Mouse (Mus musculus) embryo, embryonic 10.5 days (tissue): ENCODE results near the gene Pnma5.
"Not testable (repeated sequence)": the region's sequence is repeated elsewhere in the genome, so short reads cannot be mapped to it uniquely, and the experiment has no call there.

Source experiments
- DNase-seq: peaks from one replicate; pipeline ENCODE4 v3.0.0-alpha.2; 2015; ENCODE audit warnings: low spot score

Gene Pnma5

DNA sequence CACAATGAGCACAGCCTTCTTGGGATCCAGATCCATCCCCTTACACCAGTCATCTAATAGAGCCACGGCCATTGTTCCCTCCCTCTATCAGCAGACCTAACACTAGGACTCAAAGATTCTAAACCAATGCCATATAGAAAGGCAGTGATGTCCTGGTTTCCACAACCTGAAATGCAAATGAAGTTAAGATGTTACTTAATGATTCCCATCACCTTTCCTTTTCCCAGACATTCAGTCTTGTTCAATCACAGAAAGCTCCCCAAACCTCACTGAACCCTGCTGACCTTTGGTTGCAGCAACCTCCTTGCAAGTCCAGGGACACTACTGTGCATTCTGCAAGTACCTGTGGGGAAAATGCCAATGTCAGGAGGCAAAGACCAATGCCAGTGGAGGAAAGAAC, at the start of gene Pnma5:
Pnma5 (minus strand) TSS at position 101 of the 400 bp plus-strand sequence.
- no peak for DNase-seq

DNA sequence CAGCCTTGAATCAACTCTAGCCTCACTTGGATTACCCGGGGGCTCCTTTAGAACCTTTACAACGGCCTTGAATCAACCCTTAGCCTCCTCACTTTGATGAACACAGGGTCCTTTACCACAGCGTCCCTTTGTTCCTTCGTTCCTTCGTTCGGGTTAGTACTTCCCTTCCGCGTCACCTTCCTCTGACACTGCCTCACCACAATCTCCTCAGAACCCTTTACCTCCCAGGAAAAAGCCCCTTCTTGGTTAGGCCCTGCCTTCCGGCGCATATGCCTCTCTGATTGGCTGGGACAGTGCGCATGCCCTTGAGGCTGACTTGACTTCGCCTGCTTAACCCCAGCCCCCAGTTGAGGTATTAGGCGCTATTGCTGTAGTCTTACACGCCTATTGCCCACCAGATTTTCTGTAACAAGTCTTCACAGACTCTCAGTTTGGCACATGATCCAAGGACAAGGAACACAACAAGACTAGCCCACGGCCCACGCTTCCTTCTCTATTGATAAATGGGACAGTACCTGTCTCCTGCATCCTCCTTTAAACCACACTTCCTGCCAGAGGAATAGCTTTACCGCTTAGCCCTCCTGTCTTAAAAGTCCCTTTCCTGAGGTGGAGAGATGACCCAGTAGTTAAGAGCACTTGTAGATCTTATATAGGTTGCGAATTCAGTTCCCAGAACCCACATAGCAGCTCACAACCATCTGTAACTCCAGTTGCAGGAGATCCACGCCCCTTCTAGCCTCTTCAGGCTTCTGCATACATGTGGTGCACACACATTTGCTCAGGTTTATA, 45.6 kb upstream of the Pnma5 start, which contains the start of gene Xlr4a:
Xlr4a (minus strand) TSS at position 212 of the 789 bp plus-strand sequence.
- not testable (repeated sequence) for DNase-seq

DNA sequence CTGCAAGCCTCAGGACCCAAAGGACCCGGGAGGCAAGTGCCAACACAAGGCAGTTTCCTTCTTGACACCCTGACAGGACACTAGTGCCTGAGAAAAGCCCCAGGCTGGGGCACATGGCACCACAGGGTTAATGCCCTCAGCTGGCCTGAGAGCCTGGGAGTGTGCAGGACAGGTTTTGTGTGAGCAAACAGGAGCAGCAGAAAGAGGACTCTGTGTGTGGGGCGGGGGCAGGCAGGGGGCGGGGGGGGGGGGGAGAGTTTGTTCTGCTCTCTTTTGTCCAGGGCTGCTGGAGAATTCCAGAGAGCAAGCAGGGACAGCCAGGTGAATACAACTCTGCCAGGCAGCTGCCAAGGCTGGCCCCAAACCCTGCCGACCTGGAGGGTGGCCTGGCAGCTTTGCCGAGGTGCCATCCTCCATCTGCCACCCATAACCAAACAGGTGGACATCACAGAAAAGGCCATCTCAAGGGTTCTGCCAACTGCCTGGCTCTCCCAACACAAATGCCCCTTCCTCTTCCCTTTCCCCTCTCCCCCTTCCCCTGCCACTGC, 29.9 kb upstream of the Pnma5 start:
- DNase-seq, result not testable (repeated sequence)

DNA sequence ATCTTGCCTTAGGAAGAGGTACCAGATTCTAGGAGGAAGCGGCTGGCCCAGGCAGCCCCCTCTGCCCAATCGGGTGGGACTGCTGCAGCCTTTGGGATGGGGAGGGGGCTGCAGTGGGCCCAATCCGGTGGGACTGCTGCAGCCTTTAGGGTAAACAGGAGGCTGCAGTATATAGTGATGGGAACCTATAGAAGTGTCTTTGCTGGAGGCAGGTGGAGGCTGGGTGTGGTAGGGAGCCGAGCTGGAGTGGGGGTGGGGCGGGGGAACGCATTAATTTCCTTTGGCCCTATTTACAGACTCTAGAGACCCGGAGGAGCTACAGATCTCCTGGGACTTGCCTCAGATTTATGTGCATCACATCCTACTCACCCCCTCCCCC, 27.5 kb upstream of the Pnma5 start, which contains the start of gene Pnma3:
Pnma3 (plus strand) TSS at position 373 of the 379 bp plus-strand sequence.
- DNase-seq, result no peak

DNA sequence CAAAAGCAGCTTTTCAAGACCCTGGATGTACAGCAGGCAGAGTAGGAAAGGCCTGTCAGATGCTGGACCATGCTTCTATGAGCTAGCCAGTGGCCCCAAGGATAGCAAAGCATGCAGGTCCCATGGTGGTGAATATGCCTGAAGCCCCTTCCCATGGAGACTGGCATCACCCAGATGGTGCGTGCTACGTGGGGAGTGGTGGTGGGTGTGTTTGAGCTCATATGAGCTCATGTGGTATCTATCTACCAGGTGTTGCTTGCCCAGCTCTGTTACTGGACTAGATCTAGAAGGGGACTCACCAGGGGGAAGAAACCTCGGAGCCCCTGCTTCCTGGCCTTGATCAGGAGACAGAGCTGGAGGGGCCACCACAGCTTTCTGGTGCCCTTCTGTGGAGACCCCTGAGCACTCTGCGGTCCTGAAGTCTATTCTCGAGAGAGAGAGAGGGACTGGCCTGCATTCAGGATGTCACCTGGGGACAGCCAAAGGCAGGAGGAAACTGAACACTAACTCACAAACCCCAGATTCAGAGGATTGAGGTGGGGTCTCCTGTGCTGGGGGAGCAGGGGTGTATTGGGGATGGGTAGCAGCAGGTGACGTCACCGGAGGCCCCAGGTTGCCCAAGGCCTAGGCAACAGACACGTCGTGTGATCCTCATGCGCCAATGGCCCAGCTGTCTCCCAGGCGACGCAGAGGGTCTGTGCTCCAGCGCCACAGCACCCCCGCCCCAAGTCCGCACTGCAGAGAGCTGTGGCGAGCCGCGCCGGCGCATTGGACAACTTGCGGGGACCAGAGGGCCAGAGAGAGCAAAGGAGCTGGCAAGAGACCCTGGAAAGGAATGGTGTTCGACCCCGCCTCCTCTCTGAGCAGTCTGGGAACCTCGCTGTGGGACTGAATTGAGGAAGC, 26.9 kb upstream of the Pnma5 start:
- DNase-seq, result peak; percentile 42

DNA sequence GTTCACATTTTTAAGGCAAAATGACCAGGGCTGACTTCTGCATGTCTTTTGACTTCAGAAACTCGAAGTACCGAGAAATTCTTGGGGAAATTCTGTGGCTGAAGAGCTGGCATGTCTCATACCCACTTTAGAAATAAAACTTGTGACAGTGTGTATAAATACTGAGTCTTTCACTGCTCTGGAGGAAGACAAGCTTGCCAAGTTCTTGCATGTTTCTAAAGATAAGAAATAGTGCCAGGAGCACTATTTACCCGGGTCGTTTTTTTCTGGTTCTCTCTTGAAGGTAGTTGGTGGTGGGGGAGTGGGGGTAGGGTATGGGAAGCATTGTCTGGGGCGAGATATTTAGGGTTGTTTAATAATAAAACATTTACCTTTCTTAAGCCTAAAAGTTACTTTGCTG, 25.4 kb upstream of the Pnma5 start:
- DNase-seq, result no peak

DNA sequence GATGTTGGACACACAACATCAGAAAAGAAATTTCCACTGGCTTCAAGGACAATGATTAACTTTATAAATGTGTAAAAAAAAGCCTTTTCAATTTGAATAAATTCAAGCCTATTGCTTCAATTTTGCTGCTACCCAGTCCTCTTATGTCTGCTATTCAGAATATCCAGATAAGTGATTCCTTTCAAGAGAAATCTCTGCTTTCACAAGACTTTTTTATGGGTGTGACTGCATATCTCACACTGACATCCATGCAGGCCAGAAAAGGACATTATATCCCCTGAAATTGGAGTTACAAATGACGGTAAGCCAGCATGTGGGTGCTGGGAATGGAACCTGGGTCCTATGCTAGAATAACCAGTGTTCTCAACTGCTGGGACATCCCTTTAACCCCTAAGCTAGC, 24.6 kb upstream of the Pnma5 start:
- DNase-seq, result no peak

DNA sequence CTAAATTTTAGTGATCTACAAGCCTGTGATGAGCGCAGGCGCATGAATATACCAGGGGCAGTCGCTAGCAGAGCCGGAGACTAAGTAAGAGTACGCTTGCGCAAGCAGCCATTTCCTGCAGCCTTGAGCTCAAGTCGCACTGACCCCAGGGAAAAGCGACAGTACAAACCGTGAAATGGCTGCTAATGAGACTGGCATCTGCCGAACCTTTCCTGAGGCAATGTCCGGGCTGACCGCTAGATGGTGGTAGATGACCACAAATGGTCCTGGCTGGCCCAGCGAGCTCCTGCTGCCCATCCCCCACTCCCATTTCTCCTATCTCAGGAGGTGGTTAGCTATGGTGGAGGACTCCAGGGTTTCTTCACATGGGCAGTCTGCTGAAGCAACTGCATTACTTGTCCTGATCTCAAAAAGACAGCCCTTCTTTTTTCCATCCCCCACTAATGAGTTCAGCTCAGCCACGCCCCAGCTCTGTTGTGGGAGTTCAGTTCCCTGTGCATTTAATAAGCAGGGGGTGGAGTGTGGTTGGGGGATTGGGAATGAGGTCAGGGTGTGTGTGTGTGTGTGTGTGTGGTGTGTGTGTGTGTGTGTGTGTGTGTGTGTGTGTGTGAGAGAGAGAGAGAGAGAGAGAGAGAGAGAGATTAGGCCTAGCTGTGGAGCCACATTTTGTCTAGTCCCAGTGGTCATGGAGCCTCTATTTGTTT, 17.1 kb upstream of the Pnma5 start:
- DNase-seq, result peak; percentile 94

DNA sequence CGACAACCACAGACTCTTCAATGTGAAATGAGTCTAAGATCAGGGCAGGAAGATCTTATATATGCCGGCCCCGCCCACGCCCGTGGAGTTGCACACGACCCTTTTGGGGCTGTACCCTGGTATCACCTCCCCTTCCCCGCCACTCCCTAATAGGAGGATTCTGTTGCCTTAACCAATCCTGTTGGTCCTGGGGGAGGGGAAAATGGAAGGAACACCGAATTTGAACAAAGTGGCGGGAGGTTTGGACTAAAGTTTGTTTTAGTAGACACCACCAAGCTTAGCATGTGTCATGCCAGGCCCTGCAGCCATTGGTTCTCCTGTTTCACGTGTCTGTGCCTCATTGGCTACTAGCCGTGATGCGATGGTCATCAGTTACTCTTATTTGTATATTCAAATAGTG, 2.8 kb upstream of the Pnma5 start:
- no peak for DNase-seq

DNA sequence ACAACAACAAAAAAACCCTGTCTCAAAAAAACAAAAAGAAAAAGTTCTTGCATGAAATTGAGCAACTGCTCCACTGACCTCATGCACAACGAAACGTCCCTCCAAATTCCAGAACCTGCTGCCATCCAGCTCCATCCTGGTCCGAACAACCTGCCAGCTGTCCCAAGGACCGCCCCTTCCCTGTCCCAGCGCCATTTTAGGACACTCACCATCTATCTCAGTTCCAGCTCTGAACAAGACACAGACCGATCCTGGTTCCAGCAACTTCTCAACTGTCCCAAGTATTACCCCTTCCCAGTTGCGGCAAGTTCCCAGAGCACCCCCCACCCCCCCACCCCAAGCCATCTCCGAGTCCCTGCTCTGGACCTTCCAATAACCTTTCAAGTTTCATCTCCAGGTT, 1.9 kb upstream of the Pnma5 start:
- DNase-seq, result no peak

DNA sequence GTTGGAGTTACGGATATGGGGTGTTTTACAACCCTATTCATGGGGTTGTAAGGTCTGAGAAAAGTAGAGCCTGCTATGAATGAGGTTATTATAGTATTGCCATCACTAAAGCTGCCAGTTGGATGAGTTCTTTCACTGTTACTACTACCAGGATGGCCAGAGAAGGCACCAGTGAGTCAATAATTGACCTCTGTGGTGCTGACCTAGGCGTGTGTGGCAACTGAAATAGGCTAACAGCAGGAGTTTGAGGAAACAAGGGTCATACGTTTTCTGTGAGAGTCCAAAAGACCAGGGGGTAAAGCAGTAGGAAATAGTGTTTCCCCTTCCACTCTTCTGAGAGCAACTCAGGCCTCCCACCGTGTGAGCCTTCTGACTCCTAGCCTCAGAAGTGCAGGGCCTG, 24.1 kb downstream of the Pnma5 start:
- DNase-seq, result no peak

DNA sequence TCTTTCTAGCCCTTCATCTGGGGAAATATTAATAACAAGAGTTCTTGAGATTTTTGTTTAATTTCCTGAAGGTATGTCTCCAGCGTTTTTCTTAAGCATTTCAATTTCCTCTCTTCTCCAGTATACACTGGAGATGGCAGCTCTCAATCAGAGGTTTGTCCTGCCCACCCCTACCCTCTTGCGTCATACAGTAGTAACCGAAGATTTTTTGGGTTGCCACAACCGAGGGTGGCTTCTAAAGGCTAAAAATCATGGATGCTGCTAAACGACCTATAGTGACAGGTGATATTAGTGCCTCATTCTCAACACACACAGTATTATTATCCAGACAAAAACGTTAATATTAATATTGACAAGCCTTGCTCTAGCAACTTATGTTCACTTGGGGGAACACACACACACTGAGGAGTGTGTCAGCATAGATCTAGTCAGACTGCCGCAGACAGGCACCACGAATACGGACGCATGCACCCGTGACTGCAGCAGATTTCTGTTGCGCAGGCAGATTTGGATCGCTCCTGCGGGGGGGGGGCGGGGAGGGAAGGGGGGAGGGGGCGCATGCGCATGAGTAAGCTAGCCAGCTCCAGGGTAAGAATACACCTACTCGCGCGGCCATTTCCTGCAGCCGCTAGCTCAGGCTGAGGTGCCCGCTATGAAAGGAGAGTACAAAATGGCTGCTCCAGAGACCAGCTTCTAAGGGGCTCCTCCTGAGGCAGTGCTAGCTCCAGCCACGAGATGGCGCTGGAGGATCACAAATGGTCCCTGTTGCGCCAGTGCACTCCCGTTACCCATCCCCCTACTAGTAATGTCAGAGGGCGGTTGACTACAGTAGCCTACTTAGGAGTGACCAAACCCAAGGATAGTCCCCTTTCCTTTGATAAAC, 29.1 kb downstream of the Pnma5 start:
- DNase-seq, result peak; percentile 94

DNA sequence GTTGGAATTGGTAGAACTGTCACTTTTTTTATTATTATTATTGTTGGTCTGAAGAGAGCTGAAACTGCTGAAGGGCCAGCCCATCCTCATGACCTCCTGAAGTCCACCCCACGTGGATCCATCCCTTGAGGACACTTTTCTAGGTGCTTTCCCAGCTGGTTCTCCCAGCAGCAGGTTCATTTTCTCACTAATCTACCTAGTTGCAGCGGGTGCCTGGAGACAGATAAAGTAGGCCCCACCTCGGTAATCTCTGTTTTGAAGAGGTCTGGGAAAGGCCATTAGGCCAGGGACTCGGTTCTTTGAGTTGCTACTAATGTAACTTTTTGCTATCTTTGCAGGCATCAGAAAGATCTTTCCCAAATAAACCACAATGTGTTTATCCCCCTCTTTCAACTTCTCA, 31.2 kb downstream of the Pnma5 start:
- no peak for DNase-seq

DNA sequence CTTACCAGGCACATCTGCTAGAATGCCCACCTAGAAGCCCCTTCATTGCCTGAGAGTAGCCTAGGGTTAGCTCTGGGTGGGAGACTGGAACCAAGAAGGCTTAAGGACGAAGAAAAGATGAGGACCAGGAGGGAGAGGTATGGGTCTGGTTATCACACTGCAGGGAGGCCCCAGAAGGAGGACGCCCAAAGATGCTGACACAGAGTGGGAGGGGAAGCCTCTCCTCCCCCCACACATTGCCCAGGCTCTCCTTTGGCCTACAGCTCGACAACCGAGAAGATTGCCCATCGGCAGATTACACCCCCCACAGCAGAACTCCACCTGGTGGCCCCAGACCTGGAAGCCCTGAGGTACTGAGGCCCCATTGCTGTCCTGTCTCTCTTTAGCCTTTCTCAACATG, 33.8 kb downstream of the Pnma5 start:
- DNase-seq, result no peak

DNA sequence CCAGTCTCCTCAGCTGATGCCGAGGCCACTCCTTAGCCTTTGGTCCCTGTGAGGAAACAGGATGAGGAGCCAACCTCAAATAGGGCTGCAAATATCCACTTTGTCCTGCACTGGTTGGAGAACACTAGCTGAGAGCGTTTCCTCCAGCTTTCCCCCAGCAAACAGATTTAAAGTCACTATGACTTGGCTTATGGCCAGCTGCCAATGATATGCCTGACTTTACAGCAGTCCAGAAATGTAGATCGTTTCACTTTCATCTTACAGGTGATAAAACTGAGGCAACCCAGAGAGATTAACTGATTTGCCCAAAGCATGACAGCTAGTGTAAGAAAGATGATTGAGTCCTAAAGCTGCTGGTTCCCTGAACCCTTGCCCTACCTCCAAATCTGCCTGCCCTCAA, 41.4 kb downstream of the Pnma5 start:
- no peak for DNase-seq

DNA sequence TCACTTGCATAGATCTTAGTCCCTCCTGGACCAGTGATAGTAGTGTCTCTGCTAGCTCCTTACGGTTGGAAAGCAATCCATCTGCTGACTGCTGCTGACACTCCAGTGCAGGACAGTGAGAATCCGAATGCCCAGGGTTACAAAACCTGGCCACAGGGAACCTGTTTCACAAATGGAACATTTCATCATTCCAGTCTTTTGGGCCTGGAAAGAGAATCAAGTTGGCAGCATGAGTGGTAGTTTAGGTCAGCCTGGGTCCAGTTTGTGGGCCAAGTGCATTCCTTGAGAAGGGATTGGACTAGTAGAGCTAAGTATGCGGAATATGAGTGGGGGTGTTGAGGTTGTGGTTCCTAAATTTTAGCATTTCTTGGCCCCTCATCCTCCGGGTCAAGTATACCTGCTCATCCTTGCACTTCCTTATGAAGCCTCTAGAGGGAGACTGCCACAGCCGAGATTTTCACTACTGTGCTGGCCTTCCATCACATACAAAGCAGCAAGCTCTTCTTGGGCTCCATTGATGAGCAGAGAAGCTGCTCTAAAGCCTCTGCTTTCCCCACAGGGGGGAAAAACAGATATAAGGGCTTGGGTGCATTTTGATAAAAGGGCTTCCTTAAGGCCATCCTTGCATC, 44.5 kb downstream of the Pnma5 start:
- no peak for DNase-seq

DNA sequence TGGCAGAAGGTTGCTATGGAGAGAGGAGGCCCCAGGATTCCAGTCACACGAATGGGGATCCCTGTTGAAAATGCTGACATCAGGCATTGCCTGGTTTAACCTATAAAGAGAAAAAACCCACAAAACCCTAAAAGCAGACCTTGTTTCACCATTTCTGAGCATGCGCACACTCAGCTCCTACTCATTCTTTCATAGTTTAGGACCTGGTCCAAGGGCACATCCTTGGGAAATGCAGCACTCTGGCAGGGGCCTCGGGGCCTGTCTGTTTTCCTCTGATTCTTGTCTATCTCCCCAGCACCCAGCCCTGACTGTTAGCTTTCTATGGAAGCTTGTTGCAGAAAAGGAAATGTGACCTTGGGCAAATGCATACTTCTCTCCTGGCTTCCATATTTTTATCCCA, 46.3 kb downstream of the Pnma5 start:
- DNase-seq, result no peak

DNA sequence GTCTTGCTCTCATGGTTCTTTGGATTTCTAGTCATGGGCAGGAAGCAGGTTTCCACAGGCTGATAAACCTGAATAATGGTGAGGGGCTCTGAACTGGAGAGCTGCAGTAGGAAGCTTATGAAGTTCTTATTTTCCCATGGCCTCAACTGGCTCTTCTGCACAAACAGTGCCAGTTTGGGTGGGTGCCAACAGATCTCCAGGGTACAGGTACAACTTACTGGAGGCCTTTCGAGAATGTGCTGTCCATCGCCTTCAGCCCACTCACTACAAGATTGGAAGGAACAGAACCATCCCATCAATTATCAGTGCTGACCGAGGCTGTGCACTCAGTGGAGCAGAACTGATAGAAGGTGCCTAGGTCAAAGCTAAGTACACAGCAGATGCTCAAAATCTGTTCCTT, 48.5 kb downstream of the Pnma5 start:
- no peak for DNase-seq

DNA sequence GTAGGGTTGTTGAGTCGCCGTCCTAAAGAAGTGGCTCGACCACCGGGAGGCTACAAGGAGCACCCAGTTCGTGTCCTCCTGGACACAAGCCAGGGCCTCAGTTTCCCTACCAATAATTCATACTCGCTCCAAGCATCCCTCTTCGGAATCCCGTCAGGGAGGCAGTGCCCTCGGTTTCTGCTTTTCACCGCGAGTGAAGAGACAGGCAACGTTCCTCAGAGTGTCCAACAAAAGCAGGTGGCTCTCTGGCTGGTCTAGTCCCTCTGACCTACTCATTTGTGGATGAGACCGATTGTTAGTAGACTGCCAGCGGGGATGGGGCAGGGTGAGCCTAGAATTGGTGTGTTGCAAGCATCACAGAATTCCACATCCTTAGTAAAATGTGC, 49.4 kb downstream of the Pnma5 start:
- no peak for DNase-seq

DNA sequence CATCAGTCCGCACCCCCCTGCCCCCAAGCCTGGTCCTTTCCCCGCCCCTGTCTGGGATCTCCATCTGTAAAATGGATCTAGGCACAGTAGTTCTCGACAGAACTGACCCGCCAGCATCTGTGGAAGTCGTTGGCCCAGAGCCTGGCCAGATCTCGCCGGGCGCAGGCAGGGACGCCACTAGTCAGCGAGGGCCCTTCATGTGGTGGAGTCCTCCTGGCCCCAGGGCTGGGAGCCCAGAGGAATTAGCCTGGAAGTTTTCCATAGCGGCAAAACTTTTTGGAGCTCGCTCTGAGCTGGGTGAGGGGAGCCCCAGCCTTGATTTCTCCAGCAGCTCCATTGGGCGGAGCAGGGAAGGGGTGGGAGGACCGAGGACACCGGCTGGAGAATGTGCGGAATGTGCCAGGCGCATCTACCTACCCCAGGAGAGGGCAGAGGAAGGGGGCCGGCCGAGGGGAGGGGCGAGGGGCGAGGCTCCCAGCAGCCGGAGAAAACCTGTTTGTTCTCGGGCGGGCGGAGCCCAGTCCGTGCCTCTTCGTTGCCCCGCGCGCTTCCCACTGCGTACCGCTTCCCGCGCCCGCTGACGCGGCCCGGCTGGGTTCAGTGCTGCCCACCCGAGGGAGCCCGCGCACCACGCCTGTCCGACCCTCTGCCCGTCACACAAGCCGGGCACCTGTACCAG, 49.9 kb downstream of the Pnma5 start, which contains the start of gene Zfp185:
Zfp185 (plus strand) TSS at position 499 of the 679 bp plus-strand sequence.
- DNase-seq, result peak; percentile 64
